Mouse (Mus musculus) megakaryocyte progenitor cell, adult 5-6 weeks (primary cell): ENCODE data around the gene 9130409I23Rik. TPM values are rescaled to one million over a fixed set of nuclear protein-coding genes. Genes with fewer than 3 reads are reported as not detected.

Source experiments
- ATAC-seq: replicated peaks from 2 replicates; pipeline ENCODE4 v1.8.0; 2016; ENCODE audit warnings: mild to moderate bottlenecking, moderate TSS enrichment, inconsistent platforms; ENCODE audit not compliant: poor library complexity
- total RNA-seq, 2 experiments: library from RNA; stranded (forward) in 1 of 2; stranded (reverse) in 1 of 2; fragments of 157-497, 149-512 nt in 1 of 2; fragments of 200-1000 nt in 1 of 2; gene quantifications; 2 replicates each; pipeline versions ENCODE4 v1.2.3 to v1.2.4; 2015 to 2017

The 9130409I23Rik gene
- total RNA-seq, 2 experiments from 2014 or later = not detected

DNA sequence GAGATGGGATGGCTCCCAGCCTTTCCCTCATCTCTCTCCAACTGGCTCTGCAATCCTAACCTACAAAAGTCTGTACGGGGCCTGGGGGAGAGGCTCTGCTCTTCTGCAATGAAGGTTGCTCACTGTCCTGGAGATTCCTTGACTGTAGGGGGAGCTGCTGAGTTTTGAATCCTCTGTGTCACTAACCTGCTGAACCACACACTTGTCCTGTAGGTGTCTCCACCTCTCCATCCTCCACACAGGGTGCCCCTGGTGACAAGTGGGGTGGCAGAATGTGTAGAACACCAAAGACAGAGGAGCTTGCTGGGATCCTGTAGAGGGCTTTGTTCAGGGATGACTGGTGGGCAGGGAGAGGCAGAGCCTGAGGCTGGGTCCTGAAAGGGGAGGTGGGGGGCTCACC, 28.8 kb upstream of the 9130409I23Rik start:
- peak; percentile 98 for ATAC-seq

DNA sequence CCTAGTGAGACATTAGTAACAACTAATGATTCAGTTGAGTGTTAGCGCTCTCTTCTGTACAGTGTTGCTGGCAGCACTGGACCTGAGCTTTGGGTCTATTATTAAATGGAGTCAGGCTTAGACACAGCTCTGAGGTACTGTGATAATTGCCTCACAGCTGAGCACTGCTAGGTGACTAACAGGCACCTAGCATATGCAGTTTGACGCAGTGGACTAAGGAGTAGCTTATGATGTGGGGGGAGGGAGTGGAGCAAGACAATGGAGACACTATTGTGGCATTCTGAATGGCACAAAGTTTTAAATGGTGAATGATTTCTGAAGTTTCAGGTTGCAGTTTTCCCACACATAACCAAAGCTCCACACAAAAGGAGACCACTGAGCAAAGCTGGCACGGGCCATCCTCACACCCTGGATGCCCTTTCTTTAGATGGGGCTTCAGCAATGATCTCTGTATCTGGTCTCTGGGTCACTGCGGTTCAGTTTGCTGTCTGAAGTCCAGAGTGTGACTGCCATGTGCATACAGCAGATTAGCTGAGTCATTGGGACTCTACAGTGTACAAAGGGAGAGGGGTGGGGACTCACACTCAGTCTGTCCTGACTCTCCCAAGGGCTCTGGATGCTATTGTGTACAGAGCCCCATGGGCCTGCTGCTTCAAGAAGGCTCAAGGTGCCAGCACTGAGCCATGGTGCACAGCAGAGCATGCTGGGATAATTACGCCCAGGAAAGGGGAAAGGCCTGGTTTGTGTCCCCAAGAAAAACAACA, 15.8 kb upstream of the 9130409I23Rik start:
- peak; percentile 61 for ATAC-seq

DNA sequence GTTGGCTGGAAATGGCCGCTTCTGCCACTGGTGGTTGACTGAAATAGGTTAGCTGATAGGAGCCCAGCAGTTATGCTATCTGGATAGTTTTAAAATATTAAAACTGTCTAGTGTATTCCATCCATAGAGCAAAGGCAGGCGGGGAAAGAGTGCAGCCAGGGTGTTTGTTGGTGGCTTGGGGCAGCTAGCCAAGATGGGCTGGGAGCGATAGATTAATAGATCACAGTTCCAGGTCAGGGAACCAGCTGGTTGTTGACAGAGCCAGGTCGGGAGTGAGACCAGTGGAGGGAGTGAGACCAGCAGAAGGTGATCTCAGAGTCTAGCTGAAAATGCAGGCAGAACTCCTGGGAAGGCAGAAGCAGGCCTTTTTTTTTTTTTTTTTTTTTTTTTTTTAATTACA, 13.4 kb upstream of the 9130409I23Rik start:
- peak; percentile 78 for ATAC-seq

DNA sequence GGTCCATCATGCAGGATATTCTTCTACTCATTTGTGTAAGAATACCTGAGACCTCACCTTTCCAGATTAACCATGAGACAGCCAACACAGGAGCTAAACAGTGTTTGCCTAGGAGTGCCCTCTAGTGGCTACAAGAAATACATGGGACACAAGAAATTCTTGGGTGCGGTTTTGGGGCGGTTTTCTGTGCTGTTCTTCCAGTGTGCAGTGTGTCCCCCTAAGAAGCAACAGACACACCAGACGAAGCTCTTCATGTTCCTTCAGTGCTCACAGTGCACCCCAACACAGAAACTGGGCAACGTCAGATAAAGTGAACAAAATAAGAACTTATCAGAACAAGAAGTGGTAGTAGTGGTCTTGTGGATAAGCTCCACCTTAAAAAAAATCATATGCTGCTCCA, 11.4 kb upstream of the 9130409I23Rik start:
- peak; percentile 73 for ATAC-seq

DNA sequence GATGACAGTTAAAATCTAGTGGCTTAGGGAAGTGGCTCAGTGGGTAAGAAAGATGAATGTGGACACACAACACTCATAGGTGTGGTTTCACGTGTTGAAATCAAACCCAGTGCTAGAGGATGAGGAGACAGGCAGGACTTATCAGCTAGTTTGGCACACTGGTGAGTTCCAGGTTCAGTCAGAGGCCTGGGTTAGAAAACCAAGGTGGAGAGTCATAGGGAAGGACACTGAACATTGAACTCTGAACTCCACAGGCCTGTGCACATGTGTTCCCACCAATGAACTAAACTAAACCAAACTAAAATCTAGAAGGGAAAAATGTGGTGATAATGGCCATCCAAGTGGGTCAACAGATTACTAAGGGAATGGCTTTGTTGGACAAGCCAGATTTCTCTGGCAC, 3.5 kb upstream of the 9130409I23Rik start:
- ATAC-seq = no peak

DNA sequence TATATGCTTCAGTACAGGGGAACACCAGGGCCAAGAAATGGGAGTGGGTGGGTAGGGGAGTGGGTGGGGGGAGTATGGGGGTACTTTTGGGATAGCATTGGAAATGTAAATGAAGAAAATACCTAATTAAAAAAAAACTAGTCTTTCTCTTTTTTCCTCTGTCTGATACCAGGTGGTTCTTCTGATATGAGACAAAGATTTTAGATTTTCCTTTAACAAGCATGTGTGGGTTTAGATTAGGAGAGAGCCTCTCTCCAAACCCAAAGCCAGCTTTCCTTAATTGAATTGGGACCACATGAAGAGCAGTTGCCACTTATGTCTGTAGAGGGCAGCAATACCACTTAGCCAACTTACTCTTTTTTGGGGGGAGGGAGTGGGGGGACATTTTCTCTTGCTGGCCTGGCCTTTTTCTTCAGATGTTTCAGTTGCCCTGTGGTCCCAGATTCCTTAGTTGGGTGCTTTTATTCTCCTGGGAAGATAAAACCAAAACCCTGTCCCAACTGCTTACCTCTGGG, 1.7 kb upstream of the 9130409I23Rik start:
- ATAC-seq = peak; percentile 90

DNA sequence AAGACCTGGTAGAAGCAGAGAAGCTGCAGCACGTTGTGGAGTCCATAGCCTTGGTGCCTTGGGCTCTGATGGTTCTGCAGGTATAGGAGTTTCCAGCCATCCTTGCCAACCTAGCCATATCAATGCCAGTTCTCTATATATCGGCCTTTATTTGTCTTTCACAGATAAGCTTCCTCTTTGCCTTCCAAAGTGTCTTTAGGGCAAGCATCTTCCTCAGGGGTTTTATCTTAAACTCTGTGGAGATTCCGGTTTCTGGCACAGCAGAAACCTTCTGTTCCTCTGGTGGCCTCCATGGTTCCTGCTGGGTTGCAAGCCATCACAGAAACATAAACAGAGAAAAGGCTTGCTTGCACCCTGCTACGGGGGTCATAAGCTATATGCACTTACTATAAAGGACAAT, 1.9 kb downstream of the 9130409I23Rik start:
- ATAC-seq = no peak

DNA sequence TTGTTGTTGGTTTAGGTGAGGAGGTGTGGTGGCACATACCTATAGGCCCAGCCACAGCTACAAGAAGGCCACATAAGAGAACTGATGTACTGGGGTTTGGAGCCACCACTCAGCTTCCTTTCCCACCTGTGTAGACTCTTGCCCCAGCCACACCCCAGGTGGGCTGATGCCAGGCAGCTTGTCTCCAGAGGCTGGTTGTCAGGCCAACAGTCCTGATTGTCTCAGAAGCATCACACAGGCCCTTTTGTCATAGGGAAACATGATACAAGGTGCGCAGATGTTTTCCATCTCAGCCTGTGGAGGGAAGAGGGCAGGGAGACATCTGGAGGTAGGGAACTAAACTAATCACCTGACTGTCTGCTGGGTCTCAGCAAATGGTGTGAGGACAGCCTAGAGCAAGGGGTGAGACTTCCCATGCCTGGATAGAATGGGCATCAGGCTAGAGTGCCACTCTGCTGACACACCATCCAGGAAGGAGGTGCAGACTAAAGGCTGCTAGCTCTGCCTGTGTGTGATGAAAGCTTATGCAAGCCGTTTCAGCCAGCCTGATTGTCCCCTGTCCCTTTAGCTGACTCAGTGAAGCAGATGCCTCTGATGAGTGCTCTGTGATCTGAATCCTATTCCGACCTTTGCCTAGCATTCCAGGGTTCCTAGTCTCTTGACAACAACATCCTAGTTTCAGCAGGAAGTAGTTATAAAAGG, 10.9 kb downstream of the 9130409I23Rik start:
- ATAC-seq = no peak

DNA sequence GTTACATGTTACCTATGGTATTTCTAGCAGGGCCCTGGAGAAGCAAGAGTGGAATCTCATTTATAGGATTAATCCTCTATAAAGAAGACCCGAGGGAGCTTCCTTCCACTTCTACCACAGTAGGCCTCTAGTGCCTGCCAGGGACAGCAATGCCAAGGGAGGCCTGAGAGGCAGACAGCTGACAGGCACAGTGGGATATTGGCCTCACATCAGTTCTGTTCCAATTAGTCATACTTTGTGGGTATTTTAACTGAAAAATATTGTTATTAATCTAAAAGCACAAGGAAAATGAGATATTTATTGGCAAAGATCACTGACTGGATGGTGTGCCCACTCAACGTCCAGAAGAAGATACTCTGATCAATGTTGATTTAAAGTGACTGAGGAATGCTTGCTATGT, 13.0 kb downstream of the 9130409I23Rik start:
- ATAC-seq = no peak

DNA sequence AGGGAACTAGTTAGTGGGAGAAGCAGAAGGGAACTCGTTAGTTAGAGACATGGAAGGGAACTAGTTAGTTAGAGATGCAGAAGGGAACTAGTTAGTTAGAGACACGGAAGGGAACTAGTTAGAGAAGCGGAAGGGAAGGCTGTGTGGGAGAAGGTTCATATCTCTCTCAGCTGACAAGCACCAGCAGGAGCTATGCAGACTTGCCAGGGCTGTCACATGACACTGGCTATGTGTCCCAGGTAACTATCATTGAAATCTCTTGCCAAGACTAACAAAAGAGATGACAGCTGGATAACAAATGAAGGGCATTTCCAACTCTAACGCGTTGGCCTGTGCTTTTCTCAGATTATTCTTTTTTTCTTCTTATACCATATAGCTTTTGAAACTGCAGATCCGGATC, 13.6 kb downstream of the 9130409I23Rik start:
- ATAC-seq = no peak

DNA sequence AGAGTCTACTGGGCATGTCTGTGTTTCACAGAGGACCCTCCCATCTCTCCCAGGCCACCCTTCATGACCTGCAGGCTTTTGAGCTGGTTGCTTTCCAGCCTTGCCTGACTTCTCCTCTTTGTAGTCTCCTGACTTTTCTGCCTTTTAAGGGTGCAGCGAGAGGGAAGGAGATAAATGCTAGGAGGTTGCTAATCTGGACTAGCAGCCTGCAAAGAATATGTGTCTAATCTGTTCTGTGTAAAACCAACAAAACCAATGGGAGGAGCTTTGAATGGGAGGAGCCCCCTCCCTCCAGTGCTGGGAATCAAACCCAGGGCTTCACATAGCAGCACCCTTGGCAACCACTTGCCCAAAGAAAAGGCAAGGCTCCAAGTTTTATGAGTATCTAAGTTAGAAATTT, 17.3 kb downstream of the 9130409I23Rik start:
- ATAC-seq = peak; percentile 69

DNA sequence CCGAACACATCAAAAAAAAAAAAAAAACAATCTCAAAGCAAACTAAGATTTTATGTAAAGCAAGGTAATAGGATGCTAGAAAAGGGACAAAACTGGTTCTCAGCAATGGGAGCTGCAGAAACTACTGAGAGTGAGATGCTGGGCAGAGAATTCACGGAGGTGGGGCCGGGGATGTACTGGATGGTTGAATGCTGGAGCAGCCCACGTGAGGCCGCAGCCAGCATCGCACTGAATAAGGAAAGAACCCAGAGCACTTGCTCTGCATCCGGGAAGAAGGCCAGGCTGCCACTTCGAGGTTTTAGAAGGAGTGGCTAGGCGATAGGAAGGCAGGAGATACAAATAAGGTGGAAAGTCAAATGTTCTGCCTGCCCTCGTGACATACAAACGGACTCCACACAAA, 18.6 kb downstream of the 9130409I23Rik start:
- ATAC-seq = no peak

DNA sequence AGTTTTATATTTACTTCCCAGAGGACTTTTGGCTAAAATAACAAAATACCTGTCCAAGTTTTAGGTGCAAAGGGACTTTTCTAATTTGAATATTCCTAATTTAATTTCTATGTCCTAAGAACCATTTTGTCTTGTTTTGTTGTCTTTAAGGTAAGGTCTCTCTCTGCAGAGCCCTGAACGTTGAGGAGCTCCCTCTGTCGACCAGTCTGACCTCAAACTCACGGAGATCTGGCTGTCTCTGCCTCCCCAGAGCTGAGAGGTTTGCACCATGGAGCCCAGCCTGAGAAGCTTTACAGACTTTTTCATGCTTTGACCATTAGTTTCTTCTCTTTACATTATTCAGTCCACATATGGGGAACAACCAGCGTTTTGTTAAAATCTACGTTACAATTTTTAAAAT, 22.0 kb downstream of the 9130409I23Rik start:
- peak; percentile 52; the same call in 1 of the 2 replicates for ATAC-seq

DNA sequence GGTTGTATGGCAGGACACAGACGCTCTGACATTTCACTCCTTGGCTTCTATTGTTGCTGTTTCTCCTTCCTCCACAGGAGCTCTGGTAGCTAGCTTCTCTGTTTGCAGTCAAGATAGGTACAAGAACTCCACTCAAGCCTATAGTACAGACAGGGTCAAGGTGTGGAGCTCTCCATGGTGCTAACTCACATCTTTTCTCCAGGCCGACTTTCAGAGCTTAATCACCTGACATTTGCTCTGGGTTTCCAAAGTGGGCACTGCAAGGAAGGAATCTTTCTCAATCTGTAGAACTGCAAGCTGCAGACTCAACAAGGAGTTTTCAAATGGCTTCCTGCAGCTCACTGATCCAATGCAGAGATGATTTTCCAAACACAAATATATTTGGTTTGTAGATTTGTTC, 33.0 kb downstream of the 9130409I23Rik start:
- peak; percentile 54; the same call in 1 of the 2 replicates for ATAC-seq

DNA sequence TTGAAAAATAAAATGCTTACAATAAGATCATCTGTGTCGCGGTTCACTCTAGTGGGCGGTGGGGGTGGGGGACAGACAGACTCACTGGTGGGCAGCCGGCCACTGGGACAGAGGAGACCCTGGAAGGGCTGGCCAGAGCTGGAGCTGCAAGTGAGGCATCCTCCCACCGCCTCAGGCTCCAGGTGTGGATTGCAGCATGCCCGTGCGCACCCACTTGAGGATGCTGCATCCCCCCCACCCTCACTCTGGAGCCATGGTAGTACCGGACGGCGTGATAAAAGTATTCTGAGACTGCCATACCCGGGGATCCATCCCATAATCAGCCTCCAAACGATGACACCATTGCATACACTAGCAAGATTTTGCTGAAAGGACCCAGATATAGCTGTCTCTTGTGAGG, 39.0 kb downstream of the 9130409I23Rik start:
- ATAC-seq = no peak

Other genes starting within 250 kb of the 9130409I23Rik start
- 1,870 and 2,095 TPM in 2 replicates for gene H3f3a, start 237.3 kb upstream of the 9130409I23Rik start, total RNA-seq (2015)
- gene H3f3a, start 237.3 kb upstream of the 9130409I23Rik start, total RNA-seq (2017) = 1,724 and 1,809 TPM in 2 replicates
- 17.6 and 21.3 TPM in 2 replicates for gene Sde2, start 200.1 kb upstream of the 9130409I23Rik start, total RNA-seq (2015)
- 29.9 and 33.6 TPM in 2 replicates for gene Sde2, start 200.1 kb upstream of the 9130409I23Rik start, total RNA-seq (2017)
- gene Lefty2, start 158.1 kb upstream of the 9130409I23Rik start, total RNA-seq (2015) = not detected in 2 replicates
- not detected in 2 replicates for gene Lefty2, start 158.1 kb upstream of the 9130409I23Rik start, total RNA-seq (2017)
- gene Pycr2, start 146.9 kb upstream of the 9130409I23Rik start, total RNA-seq (2015) = 27.2 and 28.8 TPM in 2 replicates
- gene Pycr2, start 146.9 kb upstream of the 9130409I23Rik start, total RNA-seq (2017) = 22.4 and 26.3 TPM in 2 replicates
- gene Lefty1, start 116.2 kb upstream of the 9130409I23Rik start, total RNA-seq (2015) = 0.90 and 1.7 TPM in 2 replicates
- 0.27 TPM in 1 of 2 replicates, not detected in the other for gene Lefty1, start 116.2 kb upstream of the 9130409I23Rik start, total RNA-seq (2017)
- 15.0 and 15.6 TPM in 2 replicates for gene Tmem63a, start 108.9 kb upstream of the 9130409I23Rik start, total RNA-seq (2015)
- 16.5 and 16.8 TPM in 2 replicates for gene Tmem63a, start 108.9 kb upstream of the 9130409I23Rik start, total RNA-seq (2017)
- gene Ephx1, start 30.3 kb upstream of the 9130409I23Rik start, total RNA-seq (2015) = 0.68 and 2.0 TPM in 2 replicates
- 0.88 and 1.1 TPM in 2 replicates for gene Ephx1, start 30.3 kb upstream of the 9130409I23Rik start, total RNA-seq (2017)
- gene Nvl, start 93.0 kb downstream of the 9130409I23Rik start, total RNA-seq (2015) = 28.9 and 38.0 TPM in 2 replicates
- 24.7 and 26.5 TPM in 2 replicates for gene Nvl, start 93.0 kb downstream of the 9130409I23Rik start, total RNA-seq (2017)
- 72.4 and 116 TPM in 2 replicates for gene Cnih4, start 93.5 kb downstream of the 9130409I23Rik start, total RNA-seq (2015)
- gene Cnih4, start 93.5 kb downstream of the 9130409I23Rik start, total RNA-seq (2017) = 79.1 and 145 TPM in 2 replicates
- 124 and 137 TPM in 2 replicates for gene Wdr26, start 160.8 kb downstream of the 9130409I23Rik start, total RNA-seq (2015)
- 105 and 114 TPM in 2 replicates for gene Wdr26, start 160.8 kb downstream of the 9130409I23Rik start, total RNA-seq (2017)